Mouse (Mus musculus): ENCODE results near the gene Emc8. TPM values are rescaled to one million over a fixed set of nuclear protein-coding genes. Genes with fewer than 3 reads are reported as not detected.

The Emc8 gene
- polyA plus RNA-seq, 1 experiment = 78.9 TPM

DNA sequence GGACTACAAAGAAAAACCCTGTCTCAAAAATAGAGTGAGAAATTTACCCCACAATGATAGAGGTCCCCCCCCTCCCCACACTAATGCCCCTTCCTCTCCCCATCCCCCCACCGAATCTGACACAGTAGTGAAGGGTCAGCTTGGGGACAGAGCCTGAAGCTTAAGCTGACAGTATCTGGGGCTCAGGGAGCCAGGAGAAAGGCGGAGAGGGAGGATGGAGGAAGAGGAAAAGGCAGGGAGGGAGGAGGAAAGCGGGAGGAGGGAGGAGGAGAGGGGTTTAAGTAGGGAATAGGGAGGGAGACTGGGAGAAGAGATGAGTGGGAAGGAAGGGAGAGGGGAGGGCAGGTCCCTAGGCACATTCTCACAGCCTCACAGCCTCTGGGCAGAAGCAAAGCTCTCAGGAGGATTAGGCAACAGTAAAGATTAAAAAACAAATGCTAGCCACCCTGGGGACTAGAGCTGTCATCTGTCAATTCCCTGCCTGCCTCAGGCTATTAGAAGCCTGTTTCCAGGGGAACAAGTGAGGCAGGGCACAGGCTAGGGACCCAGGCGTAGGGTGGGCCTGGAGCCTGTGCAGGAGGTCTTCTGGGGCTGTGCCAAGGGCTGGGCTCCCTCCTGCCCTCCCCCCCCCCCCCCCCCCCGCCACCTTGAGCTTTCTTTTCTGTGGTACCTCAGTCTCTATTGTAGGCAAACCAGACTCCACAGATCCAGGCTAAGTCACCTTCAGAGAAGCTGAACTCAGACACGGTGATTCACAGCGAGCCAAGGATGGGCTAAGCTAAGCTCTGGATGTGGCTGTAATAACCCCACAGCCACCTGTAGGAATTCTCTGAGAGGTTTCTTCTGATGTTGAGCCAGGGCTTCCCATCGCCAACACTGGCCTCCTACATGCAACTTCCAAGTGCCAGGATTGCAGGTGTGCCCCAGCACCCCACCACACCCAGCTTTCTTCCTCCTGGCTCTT lies 51.4 kb downstream of the Emc8 start:
- H3K4me3 ChIP-seq (ENCODE audit: insufficient read depth, low read depth, low read length) = no peak overlapping the region
- peaks cover 15% of the 10 kb centered on the region for H3K4me1 ChIP-seq (ENCODE audit: control insufficient read depth, insufficient read depth, insufficient read length, low read length)
- no peak overlapping the region for H3K27ac ChIP-seq (replicated peaks; ENCODE audit: low read depth, low read length)

DNA sequence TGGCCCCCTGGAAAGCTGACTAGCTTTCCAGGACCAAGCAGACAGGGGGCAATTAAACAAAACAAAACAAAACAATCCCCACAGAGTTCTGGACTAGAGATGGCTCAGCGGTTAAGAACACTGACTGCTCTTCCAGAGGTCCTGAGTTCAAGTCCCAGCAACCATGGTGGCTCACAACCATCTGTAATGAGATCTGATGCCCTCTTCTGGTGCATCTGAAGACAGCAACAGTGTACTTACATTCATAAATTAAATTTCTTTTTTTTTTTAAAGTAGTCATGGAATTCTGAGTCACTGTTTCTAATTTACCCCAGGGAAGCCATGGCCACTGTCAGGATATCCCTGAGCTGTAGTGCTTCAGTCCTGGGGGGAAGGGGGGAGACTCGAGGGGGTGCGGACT lies 53.9 kb downstream of the Emc8 start:
- peaks cover 5% of the 10 kb centered on the region for H3K4me1 ChIP-seq (ENCODE audit: control insufficient read depth, insufficient read depth, insufficient read length, low read length)
- H3K27ac ChIP-seq (replicated peaks; ENCODE audit: low read depth, low read length) = no peak overlapping the region
- H3K4me3 ChIP-seq (ENCODE audit: insufficient read depth, low read depth, low read length) = no peak overlapping the region

DNA sequence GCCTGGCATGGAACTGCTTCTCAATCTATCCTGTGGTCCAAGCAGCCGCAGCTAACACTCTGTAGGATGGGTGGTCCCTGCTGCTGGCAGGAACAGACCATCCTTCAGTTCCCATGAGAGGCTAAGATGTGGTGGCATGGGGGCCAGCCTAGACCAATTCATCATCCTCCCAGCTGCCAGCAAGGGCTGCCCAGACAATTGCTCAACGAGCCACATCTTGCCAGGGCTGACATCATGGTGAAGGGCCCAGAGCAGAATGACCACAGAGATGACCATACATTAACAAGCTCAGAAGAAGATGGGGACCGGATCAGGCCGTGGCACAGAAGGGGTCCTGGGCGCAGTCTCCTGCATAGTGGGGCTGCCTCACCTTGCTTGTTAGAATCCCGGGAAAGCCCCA lies 57.5 kb downstream of the Emc8 start:
- H3K4me3 ChIP-seq (ENCODE audit: insufficient read depth, low read depth, low read length) = no peak overlapping the region
- H3K27ac ChIP-seq (replicated peaks; ENCODE audit: low read depth, low read length) = no peak overlapping the region
- no peaks in the 10 kb centered on the region; the same call in 1 of the 2 replicates for H3K4me1 ChIP-seq (ENCODE audit: control insufficient read depth, insufficient read depth, insufficient read length, low read length)

GRCm38 (mm10) chr8:120607885-120608284 lies 60.5 kb downstream of the Emc8 start:
- Histone ChIP-seq H3K27ac (replicated peaks; ENCODE audit: low read depth, low read length) (no peak overlapping the region), H3K4me3 (ENCODE audit: insufficient read depth, low read depth, low read length) (no peak overlapping the region), H3K4me1 (ENCODE audit: control insufficient read depth, insufficient read depth, insufficient read length, low read length) (no peaks in the 10 kb centered on the region; the same call in 1 of the 2 replicates)

DNA sequence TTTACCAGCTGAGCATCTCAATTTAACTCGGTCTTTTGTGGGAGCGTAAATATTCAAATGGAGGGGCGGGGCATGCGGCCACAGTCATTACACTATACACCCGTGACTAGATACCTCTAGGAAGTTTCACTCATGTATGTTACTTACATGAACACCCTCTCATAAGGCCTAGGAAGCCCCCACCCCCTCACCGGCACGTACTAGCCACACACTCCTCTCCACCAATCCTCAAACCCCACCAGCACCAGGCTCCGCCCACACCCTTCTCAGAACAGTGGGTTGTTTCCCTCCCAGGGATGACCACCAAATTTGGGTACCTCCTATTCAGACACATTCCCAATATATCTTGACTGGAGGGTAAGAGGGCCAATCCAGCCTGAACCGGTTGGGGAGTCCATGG lies 60.9 kb downstream of the Emc8 start:
- no peak overlapping the region for H3K27ac ChIP-seq (replicated peaks; ENCODE audit: low read depth, low read length)
- H3K4me3 ChIP-seq (ENCODE audit: insufficient read depth, low read depth, low read length) = no peak overlapping the region
- no peaks in the 10 kb centered on the region; the same call in 1 of the 2 replicates for H3K4me1 ChIP-seq (ENCODE audit: control insufficient read depth, insufficient read depth, insufficient read length, low read length)

Other genes with a start within 250 kb of the Emc8 start
- gene Gins2, start 79.3 kb downstream of the Emc8 start, polyA plus RNA-seq (2012; ENCODE audit: insufficient read depth, insufficient read length, missing spikeins) = 5.4 and 6.5 TPM in 2 replicates
- 49.2 and 62.6 TPM in 2 replicates for gene 1190005I06Rik, start 20.9 kb downstream of the Emc8 start, polyA plus RNA-seq (2012; ENCODE audit: insufficient read depth, insufficient read length, missing spikeins)
- not detected in 2 replicates for gene Gm27021, start 494 bp downstream of the Emc8 start, polyA plus RNA-seq (2012; ENCODE audit: insufficient read depth, insufficient read length, missing spikeins)
- 3,967 and 4,844 TPM in 2 replicates for gene Cox4i1, start 351 bp downstream of the Emc8 start, polyA plus RNA-seq (2012; ENCODE audit: insufficient read depth, insufficient read length, missing spikeins)
- 2.3 and 4.2 TPM in 2 replicates for gene Irf8, start 67.8 kb upstream of the Emc8 start, polyA plus RNA-seq (2012; ENCODE audit: insufficient read depth, insufficient read length, missing spikeins)